Mouse (Mus musculus): ENCODE results near the gene Lsm14a. TPM values are rescaled to one million over a fixed set of nuclear protein-coding genes. Genes with fewer than 3 reads are reported as not detected.

Gene Lsm14a
- polyA plus RNA-seq, 1 experiment from 2014 or later = 76.2 TPM

Other genes with a start within 250 kb of the Lsm14a start
- gene Uba2, start 223.7 kb downstream of the Lsm14a start, polyA plus RNA-seq (2014; fragmentation: Nextera tagmentation; extraction: Ambion mirVana) = 273 and 283 TPM in 2 replicates
- 63.0 and 68.3 TPM in 2 replicates for gene Pdcd2l, start 196.7 kb downstream of the Lsm14a start, polyA plus RNA-seq (2014; fragmentation: Nextera tagmentation; extraction: Ambion mirVana)
- gene Gpi1, start 163.0 kb downstream of the Lsm14a start, polyA plus RNA-seq (2014; fragmentation: Nextera tagmentation; extraction: Ambion mirVana) = 277 and 282 TPM in 2 replicates
- gene Gm6096, start 142.3 kb downstream of the Lsm14a start, polyA plus RNA-seq (2014; fragmentation: Nextera tagmentation; extraction: Ambion mirVana) = 0.44 TPM in 1 of 2 replicates, not detected in the other
- 27.4 and 29.8 TPM in 2 replicates for gene 4931406P16Rik, start 79.8 kb downstream of the Lsm14a start, polyA plus RNA-seq (2014; fragmentation: Nextera tagmentation; extraction: Ambion mirVana)